Mouse (Mus musculus) 416B (cell line): ENCODE data around the gene Acvr1c.
A peak's percentile ranks its signal among the peaks of the same experiment; 100 is the strongest.

Experiments
- DNase-seq: peaks from one replicate; pipeline ENCODE4 v3.0.0; 2011; ENCODE audit warnings: low read depth

Acvr1c gene

GRCm38 (mm10) chr2:58357414-58358131, at the start of gene Acvr1c:
Gene Acvr1c (minus strand): TSS chr2:58357895.
- DNase-seq = no peak

- no peak for DNase-seq
Measured at GRCm38 (mm10) chr2:58403481-58403880, 45.8 kb upstream of the Acvr1c start.

GRCm38 (mm10) chr2:58388601-58389000, 30.9 kb upstream of the Acvr1c start:
- DNase-seq = no peak

- DNase-seq = no peak
Measured at GRCm38 (mm10) chr2:58380020-58380419, 22.3 kb upstream of the Acvr1c start.

GRCm38 (mm10) chr2:58379475-58379874, 21.8 kb upstream of the Acvr1c start:
- no peak for DNase-seq

- no peak for DNase-seq
Measured at GRCm38 (mm10) chr2:58377417-58378130, 19.9 kb upstream of the Acvr1c start.

GRCm38 (mm10) chr2:58366196-58366595, 8.5 kb upstream of the Acvr1c start:
- no peak for DNase-seq

GRCm38 (mm10) chr2:58361361-58362046, 3.8 kb upstream of the Acvr1c start:
- no peak for DNase-seq

- DNase-seq = no peak
Measured at GRCm38 (mm10) chr2:58358132-58358460, 401 bp upstream of the Acvr1c start.

GRCm38 (mm10) chr2:58357068-58357413, 654 bp downstream of the Acvr1c start:
- DNase-seq = no peak

GRCm38 (mm10) chr2:58354389-58354788, 3.3 kb downstream of the Acvr1c start:
- DNase-seq = no peak

- DNase-seq = no peak
Measured at GRCm38 (mm10) chr2:58352846-58353245, 4.8 kb downstream of the Acvr1c start.

- DNase-seq = no peak
Measured at GRCm38 (mm10) chr2:58350657-58351056, 7.0 kb downstream of the Acvr1c start.

GRCm38 (mm10) chr2:58336730-58337129, 21.0 kb downstream of the Acvr1c start:
- no peak for DNase-seq

- no peak for DNase-seq
Measured at GRCm38 (mm10) chr2:58329589-58329988, 28.1 kb downstream of the Acvr1c start.

GRCm38 (mm10) chr2:58324118-58324901, 33.4 kb downstream of the Acvr1c start:
- DNase-seq = peak; percentile 51

- no peak for DNase-seq
Measured at GRCm38 (mm10) chr2:58323274-58323673, 34.4 kb downstream of the Acvr1c start.

GRCm38 (mm10) chr2:58316186-58316585, 41.5 kb downstream of the Acvr1c start:
- DNase-seq = no peak

- no peak for DNase-seq
Measured at GRCm38 (mm10) chr2:58309695-58310094, 48.0 kb downstream of the Acvr1c start.

GRCm38 (mm10) chr2:58304450-58304849, 53.2 kb downstream of the Acvr1c start:
- no peak for DNase-seq

GRCm38 (mm10) chr2:58289759-58290431, 67.8 kb downstream of the Acvr1c start:
- no peak for DNase-seq

- no peak for DNase-seq
Measured at GRCm38 (mm10) chr2:58289331-58289730, 68.4 kb downstream of the Acvr1c start.
